Mouse (Mus musculus): ENCODE data around the gene Clcnka. TPM values are rescaled to one million over a fixed set of nuclear protein-coding genes. Genes with fewer than 3 reads are reported as not detected.

The Clcnka gene
- polyA plus RNA-seq, 1 experiment = 0.35 TPM

DNA sequence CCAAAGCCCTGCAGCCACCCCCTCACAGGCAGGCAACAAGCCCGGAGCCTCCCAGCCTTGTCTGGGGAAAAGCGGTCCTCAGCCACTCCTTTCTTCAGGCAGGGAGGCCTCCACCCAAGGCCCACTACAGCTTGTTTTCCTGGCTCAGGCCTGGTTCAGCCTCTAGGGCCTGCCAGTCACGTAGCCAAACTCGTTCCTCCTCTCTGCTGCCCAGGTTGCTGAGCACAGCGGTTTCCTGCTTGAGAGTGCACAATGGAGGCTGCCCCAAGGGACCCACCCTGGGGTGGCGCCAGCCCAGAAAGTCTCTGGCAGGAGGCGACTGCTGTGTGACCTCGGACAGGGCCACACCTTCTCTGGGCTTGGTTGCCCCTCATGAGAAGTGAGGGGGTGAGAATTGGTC, 44.7 kb downstream of the Clcnka start:
- Histone ChIP-seq H3K27ac (ENCODE audit: control insufficient read depth, insufficient read depth, low read length) (no peak overlapping the region), H3K4me1 (replicated peaks; ENCODE audit: control insufficient read depth, insufficient read depth, low read length) (no peaks in the 10 kb centered on the region), H3K36me3 (ENCODE audit: control insufficient read depth, insufficient read depth, low read length) (no peaks in the 10 kb centered on the region), H3K27me3 (ENCODE audit: control insufficient read depth, insufficient read depth, low read length) (no peaks in the 10 kb centered on the region), H3K4me3 (ENCODE audit: control insufficient read depth, insufficient read depth, low read length) (no peak overlapping the region)
- 57% methylated on average over 8 of the region's 8 CpGs for WGBS
- no peak for TF ChIP-seq POLR2A (IDR thresholded peaks at IDR 0.05; ENCODE audit: control insufficient read depth, extremely low read depth, insufficient read depth, low read length, poor library complexity)
- no peak for TF ChIP-seq CTCF (IDR thresholded peaks at IDR 0.05; ENCODE audit: borderline replicate concordance, control insufficient read depth, extremely low read depth, insufficient read depth, low read length, poor library complexity)
- DNase-seq = no peak

DNA sequence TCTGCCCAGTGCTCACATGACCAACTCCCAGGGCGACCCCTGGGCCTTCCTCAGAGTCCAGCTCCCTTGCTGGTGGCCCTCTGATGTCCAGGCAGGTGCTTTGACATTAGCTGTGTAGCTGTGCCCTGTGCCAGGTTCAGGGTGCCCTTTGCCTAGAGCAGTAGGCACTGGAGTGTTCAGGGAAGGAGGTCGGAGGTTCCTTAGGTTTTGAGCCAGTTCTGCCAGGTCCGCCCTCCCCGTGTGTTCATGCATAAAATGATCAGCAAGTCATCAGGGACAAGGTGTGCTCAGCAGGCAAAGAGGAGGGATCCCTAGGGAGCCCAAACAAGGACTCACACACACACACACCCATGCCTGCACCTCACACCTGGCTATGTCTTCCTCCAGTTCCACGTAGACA, 45.5 kb downstream of the Clcnka start:
- WGBS = 89% methylated on average over 5 of the region's 5 CpGs
- DNase-seq = no peak
- no peaks in the 10 kb centered on the region for H3K27me3 ChIP-seq (ENCODE audit: control insufficient read depth, insufficient read depth, low read length)

DNA sequence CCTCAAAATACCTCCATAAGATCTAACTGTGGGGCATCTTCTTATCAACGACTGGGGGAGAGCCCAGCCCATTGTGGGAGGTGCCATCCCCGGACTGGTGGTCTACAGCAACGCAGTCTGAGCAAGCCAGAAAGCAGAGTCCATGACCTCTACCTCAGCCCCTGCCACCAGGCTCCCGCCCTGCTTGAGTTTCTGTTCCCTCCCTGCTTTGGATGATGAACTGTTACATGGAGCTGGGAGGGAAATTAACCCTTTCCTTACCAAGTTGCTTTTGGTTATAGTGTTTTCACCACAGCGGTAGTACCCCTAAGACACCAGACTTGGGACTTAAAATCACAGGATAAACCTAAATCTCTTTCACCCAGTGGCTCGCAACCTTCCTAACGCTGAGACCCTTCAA, 46.6 kb downstream of the Clcnka start:
- WGBS = 84% methylated on average over 7 of the region's 7 CpGs
- Histone ChIP-seq H3K27ac (ENCODE audit: control insufficient read depth, insufficient read depth, low read length) (no peak overlapping the region), H3K4me1 (replicated peaks; ENCODE audit: control insufficient read depth, insufficient read depth, low read length) (no peaks in the 10 kb centered on the region)

More for the DNA sequence above, 45.5 kb downstream of the Clcnka start:
- H3K36me3 ChIP-seq (ENCODE audit: control insufficient read depth, insufficient read depth, low read length) = no peaks in the 10 kb centered on the region
- no peak overlapping the region for H3K4me3 ChIP-seq (ENCODE audit: control insufficient read depth, insufficient read depth, low read length)
- TF ChIP-seq CTCF (IDR thresholded peaks at IDR 0.05; ENCODE audit: borderline replicate concordance, control insufficient read depth, extremely low read depth, insufficient read depth, low read length, poor library complexity) (no peak), POLR2A (IDR thresholded peaks at IDR 0.05; ENCODE audit: control insufficient read depth, extremely low read depth, insufficient read depth, low read length, poor library complexity) (no peak)
- H3K27ac ChIP-seq (ENCODE audit: control insufficient read depth, insufficient read depth, low read length) = no peak overlapping the region
- no peaks in the 10 kb centered on the region for H3K4me1 ChIP-seq (replicated peaks; ENCODE audit: control insufficient read depth, insufficient read depth, low read length)

DNA sequence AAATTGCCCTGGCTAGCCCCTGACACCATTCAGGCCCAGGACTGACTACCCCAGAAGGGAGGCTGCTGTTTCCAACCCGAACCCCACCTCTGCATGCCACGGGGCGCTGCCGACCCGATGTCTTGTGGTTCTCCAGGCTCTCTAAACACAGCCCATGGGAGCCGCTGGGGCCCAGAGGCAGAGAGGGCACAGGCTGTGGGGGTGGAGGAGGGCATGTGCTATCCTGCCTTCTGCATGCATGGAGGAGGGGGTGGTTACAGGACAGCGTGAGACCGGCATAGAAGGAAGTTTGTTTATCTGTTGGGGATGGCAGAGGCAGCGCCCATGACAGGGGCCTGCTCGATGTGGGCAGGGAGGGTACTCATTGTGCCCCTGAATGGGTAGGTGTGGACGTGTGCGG, 48.5 kb downstream of the Clcnka start:
- no peaks in the 10 kb centered on the region for H3K36me3 ChIP-seq (ENCODE audit: control insufficient read depth, insufficient read depth, low read length)
- DNase-seq = no peak
- no peaks in the 10 kb centered on the region for H3K27me3 ChIP-seq (ENCODE audit: control insufficient read depth, insufficient read depth, low read length)
- WGBS = 91% methylated on average over 12 of the region's 12 CpGs
- no peak overlapping the region for H3K4me3 ChIP-seq (ENCODE audit: control insufficient read depth, insufficient read depth, low read length)
- H3K4me1 ChIP-seq (replicated peaks; ENCODE audit: control insufficient read depth, insufficient read depth, low read length) = no peaks in the 10 kb centered on the region
- H3K27ac ChIP-seq (ENCODE audit: control insufficient read depth, insufficient read depth, low read length) = no peak overlapping the region
- TF ChIP-seq CTCF (IDR thresholded peaks at IDR 0.05; ENCODE audit: borderline replicate concordance, control insufficient read depth, extremely low read depth, insufficient read depth, low read length, poor library complexity) (no peak), POLR2A (IDR thresholded peaks at IDR 0.05; ENCODE audit: control insufficient read depth, extremely low read depth, insufficient read depth, low read length, poor library complexity) (no peak)

More for the DNA sequence above, 46.6 kb downstream of the Clcnka start:
- TF ChIP-seq POLR2A (IDR thresholded peaks at IDR 0.05; ENCODE audit: control insufficient read depth, extremely low read depth, insufficient read depth, low read length, poor library complexity) (no peak), CTCF (IDR thresholded peaks at IDR 0.05; ENCODE audit: borderline replicate concordance, control insufficient read depth, extremely low read depth, insufficient read depth, low read length, poor library complexity) (no peak)
- no peak for DNase-seq
- Histone ChIP-seq H3K4me3 (ENCODE audit: control insufficient read depth, insufficient read depth, low read length) (no peak overlapping the region), H3K27me3 (ENCODE audit: control insufficient read depth, insufficient read depth, low read length) (no peaks in the 10 kb centered on the region), H3K36me3 (ENCODE audit: control insufficient read depth, insufficient read depth, low read length) (no peaks in the 10 kb centered on the region)

DNA sequence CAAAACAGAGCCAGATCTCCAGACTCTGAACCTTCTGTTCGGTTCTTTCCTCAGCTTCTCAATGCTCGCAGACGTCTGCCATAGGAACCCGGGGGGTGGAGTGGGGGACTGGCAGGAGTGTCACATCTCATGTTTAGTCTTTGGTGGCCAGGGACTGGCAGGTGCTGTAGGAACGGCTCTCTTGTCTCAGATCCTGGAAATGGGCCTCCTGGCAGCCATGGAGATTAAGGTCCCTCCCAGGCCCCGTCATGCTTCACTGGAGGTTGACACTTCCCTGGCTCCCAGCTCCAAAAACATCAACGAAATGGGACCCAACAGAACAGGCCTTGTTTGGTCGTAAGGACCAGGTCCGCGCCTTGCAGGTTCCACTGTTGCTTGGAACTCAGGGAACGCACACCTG, 49.9 kb downstream of the Clcnka start:
- no peaks in the 10 kb centered on the region for H3K4me1 ChIP-seq (replicated peaks; ENCODE audit: control insufficient read depth, insufficient read depth, low read length)
- H3K27ac ChIP-seq (ENCODE audit: control insufficient read depth, insufficient read depth, low read length) = no peak overlapping the region
- H3K27me3 ChIP-seq (ENCODE audit: control insufficient read depth, insufficient read depth, low read length) = no peaks in the 10 kb centered on the region
- H3K4me3 ChIP-seq (ENCODE audit: control insufficient read depth, insufficient read depth, low read length) = no peak overlapping the region
- WGBS = 89% methylated on average over 11 of the region's 11 CpGs
- no peak for DNase-seq
- TF ChIP-seq POLR2A (IDR thresholded peaks at IDR 0.05; ENCODE audit: control insufficient read depth, extremely low read depth, insufficient read depth, low read length, poor library complexity) = no peak
- TF ChIP-seq CTCF (IDR thresholded peaks at IDR 0.05; ENCODE audit: borderline replicate concordance, control insufficient read depth, extremely low read depth, insufficient read depth, low read length, poor library complexity) = no peak
- no peaks in the 10 kb centered on the region for H3K36me3 ChIP-seq (ENCODE audit: control insufficient read depth, insufficient read depth, low read length)

DNA sequence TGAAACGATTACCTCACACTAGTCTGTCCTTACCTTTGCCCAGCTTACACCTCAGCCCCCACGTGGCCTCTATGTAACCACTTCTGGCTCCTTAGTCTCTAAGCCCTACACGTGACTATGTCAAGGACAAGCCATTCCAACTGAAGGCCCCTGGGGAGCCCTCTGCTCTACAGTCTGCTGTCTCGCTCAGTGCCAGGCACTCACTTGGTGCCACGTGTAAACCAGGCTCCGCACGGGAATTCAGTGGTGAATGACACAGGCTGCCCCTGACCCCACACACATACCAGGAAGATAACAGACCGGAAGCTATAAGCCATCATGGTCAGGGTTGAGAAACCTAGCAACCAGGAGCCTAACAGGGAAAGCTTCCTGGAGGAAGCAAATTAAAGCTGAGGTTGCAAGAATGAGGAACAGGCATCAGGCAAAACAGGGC, 51.1 kb downstream of the Clcnka start:
- no peak for DNase-seq
- no peaks in the 10 kb centered on the region for H3K27me3 ChIP-seq (ENCODE audit: control insufficient read depth, insufficient read depth, low read length)
- H3K4me1 ChIP-seq (replicated peaks; ENCODE audit: control insufficient read depth, insufficient read depth, low read length) = no peaks in the 10 kb centered on the region
- no peak for TF ChIP-seq CTCF (IDR thresholded peaks at IDR 0.05; ENCODE audit: borderline replicate concordance, control insufficient read depth, extremely low read depth, insufficient read depth, low read length, poor library complexity)
- no peak for TF ChIP-seq POLR2A (IDR thresholded peaks at IDR 0.05; ENCODE audit: control insufficient read depth, extremely low read depth, insufficient read depth, low read length, poor library complexity)
- no peak overlapping the region for H3K27ac ChIP-seq (ENCODE audit: control insufficient read depth, insufficient read depth, low read length)
- WGBS = 62% methylated on average over 8 of the region's 8 CpGs
- no peaks in the 10 kb centered on the region for H3K36me3 ChIP-seq (ENCODE audit: control insufficient read depth, insufficient read depth, low read length)
- no peak overlapping the region for H3K4me3 ChIP-seq (ENCODE audit: control insufficient read depth, insufficient read depth, low read length)

DNA sequence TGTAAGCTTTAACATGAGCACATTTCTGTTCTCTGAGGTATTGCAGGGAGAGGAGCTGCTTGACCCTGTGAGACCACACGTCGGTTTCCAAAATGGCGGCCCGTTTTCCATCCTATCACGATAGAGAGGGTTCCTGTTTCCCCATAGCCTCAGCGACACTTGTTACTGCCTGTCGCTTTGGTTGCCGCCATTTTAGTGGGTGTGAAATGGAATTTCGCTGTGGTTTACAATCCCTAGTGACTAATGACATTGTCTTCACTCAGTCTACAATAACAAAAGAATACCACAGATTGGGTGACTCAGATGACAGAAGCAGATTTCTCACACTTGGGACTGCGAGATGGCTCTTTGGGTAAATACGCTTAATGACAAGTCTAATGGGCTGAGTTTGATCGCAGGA, 53.3 kb downstream of the Clcnka start:
- Histone ChIP-seq H3K27ac (ENCODE audit: control insufficient read depth, insufficient read depth, low read length) (no peak overlapping the region), H3K4me1 (replicated peaks; ENCODE audit: control insufficient read depth, insufficient read depth, low read length) (no peaks in the 10 kb centered on the region), H3K4me3 (ENCODE audit: control insufficient read depth, insufficient read depth, low read length) (no peak overlapping the region), H3K36me3 (ENCODE audit: control insufficient read depth, insufficient read depth, low read length) (no peaks in the 10 kb centered on the region), H3K27me3 (ENCODE audit: control insufficient read depth, insufficient read depth, low read length) (no peaks in the 10 kb centered on the region)
- WGBS = 95% methylated on average over 12 of the region's 12 CpGs
- no peak for DNase-seq
- TF ChIP-seq CTCF (IDR thresholded peaks at IDR 0.05; ENCODE audit: borderline replicate concordance, control insufficient read depth, extremely low read depth, insufficient read depth, low read length, poor library complexity) (no peak), POLR2A (IDR thresholded peaks at IDR 0.05; ENCODE audit: control insufficient read depth, extremely low read depth, insufficient read depth, low read length, poor library complexity) (no peak)
